Mouse (Mus musculus) lung, adult 2 months (tissue): ENCODE data around the gene Vrk1. TPM values are rescaled to one million over a fixed set of nuclear protein-coding genes. Genes with fewer than 3 reads are reported as not detected.

Experiments used
- DNase-seq: peaks from one replicate; pipeline ENCODE4 v3.0.0; 2022
- H3K4me1 ChIP-seq: fragments of 200-500 bp; 2 replicates; pipeline ENCODE4 v1.6.1; 2011; ENCODE audit warnings: low read length; ENCODE audit not compliant: control insufficient read depth, insufficient read depth
- H3K4me3 ChIP-seq: fragments of 200-500 bp; replicated peaks from 2 replicates; pipeline ENCODE3; 2011; ENCODE audit warnings: low read depth, mild to moderate bottlenecking, control low read depth, low read length; ENCODE audit errors: extremely low read depth
- CTCF ChIP-seq: fragments of 200-500 bp; IDR thresholded peaks from 2 replicates; pipeline ENCODE4 v1.5.1; 2011; ENCODE audit warnings: mild to moderate bottlenecking, low read length, control low read depth; ENCODE audit not compliant: insufficient read depth
- POLR2A ChIP-seq: fragments of 200-500 bp; IDR thresholded peaks from 2 replicates; pipeline ENCODE4 v1.6.1; 2011; ENCODE audit warnings: low read depth, mild to moderate bottlenecking, control low read depth, low read length, borderline replicate concordance; ENCODE audit errors: extremely low read depth
- WGBS: fragments of 180-500 bp; shearing (Covaris S2); methylation state at CpG from one replicate; pipeline ENCODE4 v1.1.7; 2018; 5-methylcytosine and 5-hydroxymethylcytosine counted together
- polyA plus RNA-seq: library from polyadenylated mRNA; depleted of rRNA; stranded (reverse); fragments of >200 nt; gene quantifications from 2 replicates; pipeline ENCODE4 v1.2.3, GENCODE M21; 2012

The Vrk1 gene
- polyA plus RNA-seq, 1 experiment = 7.9 TPM

DNA sequence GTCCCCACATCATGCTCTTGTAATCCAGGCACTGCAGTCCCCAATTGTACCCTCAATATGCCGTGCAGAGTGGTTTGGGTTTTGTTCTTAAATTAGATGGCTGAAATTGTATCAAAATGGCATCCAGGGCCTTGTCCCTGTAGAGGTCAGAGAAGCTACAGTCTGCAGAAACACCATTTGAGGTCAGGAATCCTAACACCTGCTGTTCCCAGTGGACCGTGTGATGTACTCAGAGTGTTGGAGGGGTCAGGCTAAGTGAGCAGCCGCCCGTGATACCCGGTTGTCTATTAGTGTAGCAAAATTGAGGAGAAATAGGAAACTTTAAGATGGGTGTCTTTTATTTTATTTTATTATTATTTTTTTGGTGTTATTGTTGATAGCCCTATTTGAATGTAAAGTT, 70.5 kb downstream of the Vrk1 start:
- no peak for TF ChIP-seq POLR2A
- no peak for TF ChIP-seq CTCF
- Histone ChIP-seq H3K4me3 (no peak overlapping the region), H3K4me1 (no peaks in the 10 kb centered on the region)
- no peak for DNase-seq
- 83% methylated on average over 5 of the region's 5 CpGs for WGBS

GRCm38 (mm10) chr12:106080945-106081747, 71.1 kb downstream of the Vrk1 start:
- Histone ChIP-seq H3K4me3 (no peak overlapping the region), H3K4me1 (no peaks in the 10 kb centered on the region)
- 72% methylated on average over 23 of the region's 23 CpGs for WGBS
- TF ChIP-seq POLR2A = no peak
- no peak for TF ChIP-seq CTCF
- no peak for DNase-seq

- WGBS = 86% methylated on average over 7 of the region's 7 CpGs
- Histone ChIP-seq H3K4me3 (no peak overlapping the region), H3K4me1 (no peaks in the 10 kb centered on the region)
- no peak for TF ChIP-seq POLR2A
- no peak for TF ChIP-seq CTCF
- no peak for DNase-seq
Observed at GRCm38 (mm10) chr12:106081748-106082140, 71.7 kb downstream of the Vrk1 start.

GRCm38 (mm10) chr12:106082191-106082957, 72.3 kb downstream of the Vrk1 start:
- no peak for DNase-seq
- H3K4me3 ChIP-seq = no peak overlapping the region
- TF ChIP-seq CTCF = no peak
- no peak for TF ChIP-seq POLR2A
- H3K4me1 ChIP-seq = no peaks in the 10 kb centered on the region
- 58% methylated on average over 16 of the region's 16 CpGs for WGBS

- DNase-seq = no peak
- WGBS = 67% methylated on average over 11 of the region's 11 CpGs
- H3K4me3 ChIP-seq = no peak overlapping the region
- TF ChIP-seq CTCF = no peak
- no peak for TF ChIP-seq POLR2A
- no peaks in the 10 kb centered on the region for H3K4me1 ChIP-seq
Observed at GRCm38 (mm10) chr12:106082958-106083381, 72.9 kb downstream of the Vrk1 start.

DNA sequence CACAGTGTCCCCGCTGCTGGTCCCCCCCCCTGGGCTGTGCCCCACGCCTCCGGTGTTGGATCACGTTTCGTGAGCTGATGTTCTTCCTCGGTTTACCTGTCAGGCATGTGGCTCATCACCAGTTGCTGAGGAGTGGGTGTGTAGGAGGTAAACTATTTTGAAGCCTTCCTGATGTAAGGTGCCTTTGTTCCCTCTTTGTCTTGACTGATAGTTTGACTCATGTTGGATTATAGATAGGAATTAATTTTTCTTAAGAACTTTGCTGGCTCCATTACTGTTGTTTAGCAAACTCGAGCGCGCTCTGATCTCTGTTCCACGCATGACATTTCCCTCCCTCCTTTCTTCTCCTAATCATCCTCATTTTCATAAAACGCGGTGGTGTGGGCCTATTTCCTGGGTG, 74.1 kb downstream of the Vrk1 start:
- DNase-seq = no peak
- H3K4me1 ChIP-seq = no peaks in the 10 kb centered on the region
- TF ChIP-seq POLR2A = no peak
- no peak for TF ChIP-seq CTCF
- 84% methylated on average over 12 of the region's 12 CpGs for WGBS
- no peak overlapping the region for H3K4me3 ChIP-seq

DNA sequence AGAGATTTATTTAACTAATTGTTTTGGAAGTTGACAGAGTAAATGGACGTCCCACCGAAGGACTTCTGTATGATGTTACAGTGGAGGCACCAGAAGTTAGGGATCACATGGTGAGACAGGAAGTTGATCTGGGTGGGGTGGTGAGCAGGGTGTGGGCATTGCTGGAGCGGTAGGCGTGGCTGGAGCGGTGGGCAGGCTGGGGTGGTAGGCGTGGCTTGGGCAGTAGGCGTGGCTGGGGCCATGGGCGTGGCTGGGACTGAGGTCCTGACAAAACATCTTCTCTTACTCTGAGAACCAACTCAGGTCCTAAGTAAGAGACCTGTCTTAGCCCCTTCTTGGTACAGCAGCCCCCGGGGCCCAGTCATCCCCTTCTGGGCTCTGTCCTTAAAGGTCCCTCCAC, 84.8 kb downstream of the Vrk1 start:
- DNase-seq = no peak
- H3K4me3 ChIP-seq = no peak overlapping the region
- WGBS = 96% methylated on average over 9 of the region's 9 CpGs
- no peaks in the 10 kb centered on the region for H3K4me1 ChIP-seq
- no peak for TF ChIP-seq CTCF
- TF ChIP-seq POLR2A = no peak

DNA sequence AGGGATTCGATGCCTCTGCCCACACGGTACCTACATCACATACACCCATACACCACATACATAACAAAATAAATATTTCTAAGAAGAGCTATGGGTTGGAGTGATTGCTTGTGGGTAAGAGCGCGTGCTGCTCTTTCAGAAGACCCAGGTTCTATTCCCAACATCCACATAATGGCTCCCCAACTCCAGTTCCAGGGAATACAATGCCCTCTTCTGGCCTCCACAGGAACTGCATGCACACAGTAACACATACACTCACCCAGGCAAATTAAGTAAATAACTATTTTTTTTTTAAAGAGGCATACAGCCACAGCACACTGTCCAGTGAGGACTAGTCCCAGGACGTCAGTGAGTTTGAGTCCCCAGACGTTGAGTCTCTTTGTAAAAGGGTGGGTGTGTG, 92.0 kb downstream of the Vrk1 start:
- no peaks in the 10 kb centered on the region for H3K4me1 ChIP-seq
- 97% methylated on average over 6 of the region's 6 CpGs for WGBS
- TF ChIP-seq POLR2A (no peak), CTCF (no peak)
- no peak for DNase-seq
- no peak overlapping the region for H3K4me3 ChIP-seq

DNA sequence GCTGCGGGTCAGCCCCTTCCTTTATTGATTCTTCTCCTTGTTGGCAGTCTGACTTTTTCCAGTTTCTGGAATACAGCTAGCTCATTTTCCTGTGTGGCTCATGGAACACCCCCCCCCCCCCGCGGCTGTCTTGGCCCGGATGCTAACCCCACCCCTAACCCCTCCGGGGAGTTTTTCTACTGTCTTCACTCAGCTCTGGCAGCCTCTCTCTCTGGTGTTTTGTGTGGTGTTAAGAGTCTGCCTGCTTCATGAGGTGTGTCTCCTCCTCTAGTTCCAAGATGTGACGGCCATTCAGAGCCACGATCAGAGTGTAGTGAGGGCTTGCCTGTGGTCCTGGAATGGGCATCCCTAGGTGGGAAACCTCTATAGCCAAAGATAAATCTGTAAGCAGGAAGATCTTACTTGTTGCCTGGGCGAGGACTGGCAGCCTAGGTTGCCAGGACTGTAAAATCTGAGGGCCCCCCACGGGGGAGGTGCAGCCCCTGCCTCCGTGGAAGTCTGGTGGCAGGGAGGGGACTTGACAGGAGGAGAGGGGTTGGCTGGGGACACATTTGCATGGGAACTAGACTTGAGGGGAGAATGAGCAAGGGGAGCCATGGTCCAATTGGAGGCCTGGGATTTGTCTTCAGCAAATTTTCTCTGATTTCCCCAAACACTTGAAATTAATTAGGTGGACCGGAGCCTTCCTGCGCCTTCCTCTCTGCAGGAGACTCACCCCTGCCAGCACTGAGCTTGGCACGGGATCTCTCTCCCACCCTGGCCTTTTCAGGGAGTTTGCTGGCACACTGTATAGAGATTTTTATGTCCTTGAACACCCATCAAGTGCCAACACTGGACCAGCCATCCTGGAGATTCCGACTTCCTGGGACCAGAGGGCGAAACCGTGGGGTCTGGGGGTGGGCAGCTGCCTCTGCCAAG, 93.0 kb downstream of the Vrk1 start:
- DNase-seq = no peak
- H3K4me3 ChIP-seq = no peak overlapping the region
- H3K4me1 ChIP-seq = no peaks in the 10 kb centered on the region
- TF ChIP-seq CTCF = no peak
- no peak for TF ChIP-seq POLR2A
- 58% methylated on average over 16 of the region's 16 CpGs for WGBS
